Mouse (Mus musculus) midbrain, embryonic 11.5 days (tissue): Measurements from ENCODE around the gene Tnpo2. TPM values are rescaled to one million over a fixed set of nuclear protein-coding genes. Genes with fewer than 3 reads are reported as not detected.

ENCODE experiments used
- ATAC-seq: fragments of 200-750 bp; cut with Nextera tagmentation; 2 replicates; pipeline ENCODE4 v1.8.0; 2017; ENCODE audit warnings: moderate TSS enrichment, moderate library complexity; ENCODE audit not compliant: low FRiP score
- DNase-seq: peaks from one replicate; pipeline ENCODE4 v3.0.0; 2015; ENCODE audit warnings: low spot score; ENCODE audit errors: missing footprints
- H3K27ac ChIP-seq: fragments of 300-500 bp; sonication (generic); 2 replicates; pipeline ENCODE4 v1.5.1; 2014; ENCODE audit warnings: low read depth, low read length
- H3K27me3 ChIP-seq: fragments of 300-500 bp; sonication (generic); 2 replicates; pipeline ENCODE4 v1.6.1; 2014; ENCODE audit warnings: mild to moderate bottlenecking, low read length, moderate library complexity, mixed read lengths; ENCODE audit not compliant: control insufficient read depth, insufficient read depth
- H3K36me3 ChIP-seq: fragments of 300-500 bp; sonication (generic); 2 replicates; pipeline ENCODE4 v1.6.1; 2014; ENCODE audit warnings: mild to moderate bottlenecking, low read length, moderate library complexity, mixed read lengths; ENCODE audit not compliant: control insufficient read depth, insufficient read depth
- H3K4me1 ChIP-seq: fragments of 300-500 bp; sonication (generic); 2 replicates; pipeline ENCODE4 v1.6.1; 2014; ENCODE audit warnings: low read length; ENCODE audit not compliant: control insufficient read depth, insufficient read depth
- H3K4me2 ChIP-seq: fragments of 300-500 bp; sonication (generic); 2 replicates; pipeline ENCODE4 v1.6.1; 2014; ENCODE audit warnings: mild to moderate bottlenecking, moderate library complexity
- H3K4me3 ChIP-seq: fragments of 300-500 bp; sonication (generic); 2 replicates; pipeline ENCODE4 v1.5.1; 2014; ENCODE audit warnings: low read depth, low read length
- H3K9ac ChIP-seq: fragments of 300-500 bp; sonication (generic); 2 replicates; pipeline ENCODE4 v1.6.1; 2014; ENCODE audit warnings: low read length
- H3K9me3 ChIP-seq: fragments of 300-500 bp; sonication (generic); 2 replicates; pipeline ENCODE4 v1.6.1; 2016; ENCODE audit warnings: low read length; ENCODE audit not compliant: control insufficient read depth
- WGBS: fragments of 180-500 bp; shearing (Covaris S2); extraction: QIAGEN DNeasy Blood & Tissue Kit; methylation state at CpG from one replicate; pipeline ENCODE4 v1.1.7; 2014; 5-methylcytosine and 5-hydroxymethylcytosine counted together
- polyA plus RNA-seq: library from polyadenylated mRNA; unstranded; fragments of >200 nt; fragmentation: Nextera tagmentation; extraction: Ambion mirVana; gene quantifications from 2 replicates; pipeline ENCODE4 v1.2.1, GENCODE M21; 2014

Tnpo2 gene
- polyA plus RNA-seq, 1 experiment from 2014 or later = 19.9 TPM

- Histone ChIP-seq H3K4me1 (peaks cover 10% of the 10 kb centered on the region), H3K27ac (no peak within 1 kb of the TSS), H3K27me3 (no peaks in the 10 kb centered on the region), H3K4me3 (peak within 1 kb of the TSS; percentile 46), H3K9me3 (no peaks in the 10 kb centered on the region), H3K36me3 (no peaks in the 10 kb centered on the region), H3K9ac (peak within 1 kb of the TSS; percentile 68), H3K4me2 (peak within 1 kb of the TSS; percentile 76)
- WGBS = 2% methylated on average over 30 of the region's 30 CpGs
- ATAC-seq (peak; percentile 73), DNase-seq (peak; percentile 93)
These were observed 46.5 kb downstream of the Tnpo2 start, which contains the start of gene Man2b1 for GRCm38 (mm10) chr8:85083108-85083813. TSS of gene Man2b1 (plus strand) at chr8:85083270.

DNA sequence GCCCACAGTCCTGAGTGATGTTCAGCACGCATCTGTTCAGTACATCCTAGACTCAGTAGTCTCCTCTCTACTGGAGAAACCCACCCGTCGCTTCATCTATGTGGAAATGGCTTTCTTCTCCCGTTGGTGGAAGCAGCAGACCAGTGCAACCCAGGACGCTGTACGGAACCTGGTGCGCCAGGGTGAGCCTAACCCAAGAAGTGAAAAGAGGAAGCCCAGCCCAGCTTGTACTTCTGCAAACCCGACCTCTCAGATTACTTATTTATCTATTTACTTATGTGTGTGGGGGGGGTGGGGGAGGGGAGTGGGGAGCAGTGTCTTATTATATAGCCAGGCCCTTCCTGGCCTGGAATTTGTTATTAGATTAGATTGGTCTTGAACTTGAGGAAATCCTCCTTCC lies 47.9 kb downstream of the Tnpo2 start:
- Histone ChIP-seq H3K36me3 (no peaks in the 10 kb centered on the region), H3K27ac (no peak overlapping the region), H3K4me2 (no peak overlapping the region), H3K27me3 (no peaks in the 10 kb centered on the region), H3K4me3 (no peak overlapping the region), H3K9me3 (no peaks in the 10 kb centered on the region), H3K9ac (no peak overlapping the region), H3K4me1 (peaks cover 7% of the 10 kb centered on the region)
- DNase-seq (no peak), ATAC-seq (no peak)
- 86% methylated on average over 8 of the region's 8 CpGs for WGBS

DNA sequence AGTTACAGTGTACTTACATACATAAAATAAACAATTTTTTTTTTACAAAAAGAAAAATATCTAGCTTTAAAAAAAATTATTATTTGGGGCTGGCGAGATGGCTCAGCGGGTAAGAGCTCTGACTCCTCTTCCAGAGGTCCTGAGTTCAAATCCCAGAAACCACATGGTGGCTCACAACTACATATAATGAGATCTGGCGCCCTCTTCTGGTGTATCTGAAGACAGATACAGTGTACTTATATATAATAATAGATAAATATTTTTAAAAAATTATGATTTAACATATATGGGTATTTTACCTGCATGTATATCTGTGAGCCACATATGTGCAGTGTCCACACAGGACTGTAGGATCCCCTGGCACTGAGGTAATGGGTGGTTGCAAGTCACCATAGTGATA lies 49.5 kb downstream of the Tnpo2 start:
- DNase-seq (no peak), ATAC-seq (no peak)
- Histone ChIP-seq H3K4me3 (no peak overlapping the region), H3K36me3 (no peaks in the 10 kb centered on the region), H3K4me1 (peaks cover 2% of the 10 kb centered on the region; the same call in 1 of the 2 replicates), H3K27me3 (no peaks in the 10 kb centered on the region), H3K9ac (no peak overlapping the region), H3K9me3 (no peaks in the 10 kb centered on the region), H3K27ac (no peak overlapping the region), H3K4me2 (no peak overlapping the region)
- WGBS = 77% methylated on average over 3 of the region's 3 CpGs

DNA sequence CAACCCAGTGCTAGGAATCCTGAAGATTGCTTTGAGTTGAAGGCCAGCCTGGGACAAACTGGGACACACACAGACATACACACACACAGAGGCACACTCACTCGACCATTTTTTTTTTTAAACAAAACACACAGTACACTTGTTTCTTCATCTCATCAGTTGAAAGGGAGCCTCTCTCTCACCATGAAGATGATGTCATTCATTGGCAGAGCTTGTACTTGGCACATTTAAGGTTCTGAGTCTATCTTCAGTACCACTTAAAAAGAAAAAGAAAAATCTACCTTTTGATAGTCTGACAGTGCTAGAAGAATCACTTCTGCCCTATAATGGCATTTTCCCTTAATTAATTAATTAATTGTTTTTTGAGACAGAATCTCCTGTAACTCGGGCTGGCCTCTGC lies 52.1 kb downstream of the Tnpo2 start:
- no peaks in the 10 kb centered on the region for H3K9me3 ChIP-seq
- no peaks in the 10 kb centered on the region for H3K27me3 ChIP-seq
- DNase-seq (no peak), ATAC-seq (no peak)
- H3K4me3 ChIP-seq = no peak overlapping the region
- 85% methylated on average over 2 of the region's 2 CpGs for WGBS
- H3K27ac ChIP-seq = no peak overlapping the region
- peaks cover under 1% of the 10 kb centered on the region; the same call in 1 of the 2 replicates for H3K4me1 ChIP-seq
- H3K36me3 ChIP-seq = no peaks in the 10 kb centered on the region
- H3K9ac ChIP-seq = no peak overlapping the region
- no peak overlapping the region for H3K4me2 ChIP-seq

DNA sequence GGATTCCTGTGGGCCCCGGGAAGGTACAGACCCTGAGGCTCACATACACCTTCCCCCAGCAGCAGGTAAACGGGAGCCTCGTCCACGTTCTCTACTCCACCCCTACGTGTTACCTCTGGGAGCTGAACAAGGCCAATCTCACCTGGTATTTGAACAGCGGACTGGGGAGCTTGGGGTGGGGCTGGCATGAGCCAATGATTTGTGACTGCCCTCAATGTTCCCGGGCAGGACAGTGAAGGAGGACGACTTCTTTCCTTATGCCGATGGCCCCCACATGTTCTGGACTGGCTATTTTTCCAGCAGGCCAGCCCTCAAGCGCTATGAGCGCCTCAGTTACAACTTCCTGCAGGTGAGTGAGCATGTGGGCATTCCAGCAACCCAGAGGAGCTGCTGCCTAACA lies 54.1 kb downstream of the Tnpo2 start:
- Histone ChIP-seq H3K4me1 (no peaks in the 10 kb centered on the region), H3K36me3 (no peaks in the 10 kb centered on the region), H3K9ac (no peak overlapping the region), H3K27ac (no peak overlapping the region), H3K27me3 (no peaks in the 10 kb centered on the region), H3K4me2 (no peak overlapping the region), H3K4me3 (no peak overlapping the region), H3K9me3 (no peaks in the 10 kb centered on the region)
- ATAC-seq (no peak), DNase-seq (no peak)
- 92% methylated on average over 11 of the region's 11 CpGs for WGBS

DNA sequence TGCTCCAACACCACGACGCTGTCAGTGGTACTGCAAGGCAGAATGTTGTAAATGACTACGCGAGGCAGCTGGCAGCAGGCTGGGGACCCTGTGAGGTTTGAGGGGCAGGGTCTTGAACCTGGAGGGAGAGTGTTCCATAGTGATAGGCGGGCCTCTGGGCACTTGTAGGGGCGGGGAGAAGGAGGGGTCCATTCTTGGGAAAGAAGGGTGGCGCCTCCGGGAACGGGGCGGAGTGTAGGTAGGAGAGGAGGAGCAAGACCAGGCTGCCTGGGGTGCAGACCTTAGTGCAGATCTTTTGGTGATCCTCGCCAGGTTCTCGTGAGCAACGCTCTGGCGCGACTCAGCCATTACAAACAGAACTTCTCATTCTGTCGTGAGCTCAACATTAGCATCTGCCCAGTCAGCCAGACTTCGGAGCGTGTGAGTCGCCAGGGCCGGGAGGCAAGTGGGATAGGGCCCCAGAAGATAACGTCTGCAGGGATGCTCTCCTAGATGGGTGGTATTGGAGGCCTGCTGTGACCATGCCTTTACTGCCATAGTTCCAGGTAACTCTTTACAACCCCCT lies 54.9 kb downstream of the Tnpo2 start:
- ATAC-seq (no peak), DNase-seq (no peak)
- Histone ChIP-seq H3K9ac (no peak overlapping the region), H3K27ac (no peak overlapping the region), H3K9me3 (no peaks in the 10 kb centered on the region), H3K36me3 (no peaks in the 10 kb centered on the region), H3K4me1 (no peaks in the 10 kb centered on the region), H3K4me3 (no peak overlapping the region), H3K4me2 (no peak overlapping the region), H3K27me3 (no peaks in the 10 kb centered on the region)
- 32% methylated on average over 21 of the region's 21 CpGs for WGBS

DNA sequence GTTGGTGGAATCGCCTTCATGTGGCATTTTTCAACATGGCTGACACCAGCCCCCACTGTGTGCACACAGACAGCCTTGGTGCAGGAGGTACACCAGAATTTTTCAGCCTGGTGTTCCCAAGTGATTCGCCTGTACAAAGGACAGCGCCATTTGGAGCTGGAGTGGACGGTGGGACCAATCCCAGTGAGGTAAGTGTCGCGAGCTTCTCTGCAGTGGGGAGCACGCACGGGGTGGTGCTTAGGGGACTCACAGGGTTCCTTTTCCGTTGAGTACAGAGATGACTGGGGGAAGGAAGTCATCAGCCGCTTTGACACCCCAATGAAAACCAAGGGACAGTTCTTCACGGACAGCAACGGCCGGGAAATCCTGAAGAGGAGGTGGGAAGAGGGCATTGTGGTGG lies 58.3 kb downstream of the Tnpo2 start:
- Histone ChIP-seq H3K4me3 (no peak overlapping the region), H3K4me1 (no peaks in the 10 kb centered on the region), H3K36me3 (no peaks in the 10 kb centered on the region; the same call in 1 of the 2 replicates), H3K9me3 (no peaks in the 10 kb centered on the region), H3K27ac (no peak overlapping the region), H3K4me2 (no peak overlapping the region), H3K27me3 (no peaks in the 10 kb centered on the region), H3K9ac (no peak overlapping the region)
- DNase-seq = no peak
- 92% methylated on average over 13 of the region's 13 CpGs for WGBS
- no peak for ATAC-seq

DNA sequence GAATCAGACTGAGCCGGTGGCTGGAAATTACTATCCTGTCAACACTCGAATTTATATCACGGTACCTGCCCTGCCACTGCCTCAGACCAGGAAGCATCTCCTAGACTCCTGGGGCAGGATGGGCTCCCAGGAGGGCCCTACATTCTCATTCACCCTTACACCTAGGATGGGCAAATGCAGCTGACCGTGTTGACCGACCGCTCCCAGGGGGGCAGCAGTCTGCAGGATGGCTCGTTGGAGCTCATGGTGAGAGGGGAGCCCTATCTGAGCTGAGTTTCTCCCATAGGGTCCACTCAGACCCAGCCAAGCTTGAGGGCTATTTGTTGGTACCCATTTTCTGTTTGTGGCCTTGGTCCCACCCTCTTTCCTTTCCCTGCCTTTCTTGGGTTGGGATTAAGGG lies 58.9 kb downstream of the Tnpo2 start:
- H3K4me2 ChIP-seq = no peak overlapping the region
- no peak overlapping the region for H3K4me3 ChIP-seq
- ATAC-seq (no peak), DNase-seq (no peak)
- no peaks in the 10 kb centered on the region; the same call in 1 of the 2 replicates for H3K36me3 ChIP-seq
- no peaks in the 10 kb centered on the region for H3K9me3 ChIP-seq
- WGBS = 93% methylated on average over 7 of the region's 7 CpGs
- no peak overlapping the region for H3K9ac ChIP-seq
- H3K4me1 ChIP-seq = no peaks in the 10 kb centered on the region
- no peaks in the 10 kb centered on the region for H3K27me3 ChIP-seq
- H3K27ac ChIP-seq = no peak overlapping the region

- Histone ChIP-seq H3K27ac (no peak overlapping the region), H3K4me2 (no peak overlapping the region), H3K36me3 (no peaks in the 10 kb centered on the region; the same call in 1 of the 2 replicates), H3K9ac (no peak overlapping the region), H3K4me1 (no peaks in the 10 kb centered on the region), H3K9me3 (no peaks in the 10 kb centered on the region), H3K4me3 (no peak overlapping the region), H3K27me3 (no peaks in the 10 kb centered on the region)
- DNase-seq (no peak), ATAC-seq (no peak)
- WGBS = 91% methylated on average over 16 of the region's 16 CpGs
These were observed 59.5 kb downstream of the Tnpo2 start for GRCm38 (mm10) chr8:85096196-85096595.
